Mouse (Mus musculus): ENCODE results near the gene Gm21028.
A peak's percentile ranks its signal among the peaks of the same experiment; 100 is the strongest.

The Gm21028 gene

GRCm38 (mm10) chr7:42578488-42578887 lies at the start of gene Gm21028:
Gene Gm21028, minus strand, starts transcription at chr7:42578588.
- no peak for DNase-seq (ENCODE audit: low read depth, low spot score)

GRCm38 (mm10) chr7:42595666-42596065 lies 17.3 kb upstream of the Gm21028 start:
- peak; percentile 51 for DNase-seq (ENCODE audit: low read depth, low spot score)

- peak; percentile 86 for DNase-seq (ENCODE audit: low read depth, low spot score)
These were observed 14.0 kb upstream of the Gm21028 start, which contains the start of gene Zfp977 for GRCm38 (mm10) chr7:42592413-42592812. Gene Zfp977, minus strand, starts transcription at chr7:42592547.

GRCm38 (mm10) chr7:42591311-42591710 lies 12.9 kb upstream of the Gm21028 start:
- DNase-seq (ENCODE audit: low read depth, low spot score), result peak; percentile 30

- peak; percentile 88 for DNase-seq (ENCODE audit: low read depth, low spot score)
These were observed 26.6 kb downstream of the Gm21028 start for GRCm38 (mm10) chr7:42551766-42552165.

All from ES-CJ7 (cell line).